Mouse (Mus musculus): ENCODE data around the gene Scd4. TPM values are rescaled to one million over a fixed set of nuclear protein-coding genes. Genes with fewer than 3 reads are reported as not detected.
A peak's percentile ranks its signal among the peaks of the same experiment; 100 is the strongest.

Scd4 gene
- polyA plus RNA-seq, 1 experiment from 2014 or later, result 0.18 TPM

DNA sequence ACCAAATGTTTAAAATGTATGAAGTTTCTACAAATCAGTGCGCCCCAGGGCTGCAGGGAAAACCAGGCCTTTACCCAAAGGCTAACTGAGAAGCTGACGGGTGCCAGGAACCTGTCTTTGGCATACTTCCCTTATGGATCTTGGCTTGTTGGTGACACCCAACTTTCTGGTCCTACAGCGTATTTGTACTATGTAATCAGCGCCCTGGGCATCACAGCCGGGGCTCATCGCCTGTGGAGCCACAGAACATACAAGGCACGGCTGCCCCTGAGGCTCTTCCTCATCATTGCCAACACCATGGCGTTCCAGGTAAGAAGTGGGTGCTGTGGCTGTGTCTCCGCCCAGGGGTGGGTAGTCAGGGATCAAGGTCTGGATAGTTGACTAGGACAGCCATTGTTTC, 35.0 kb upstream of the Scd4 start:
- Histone ChIP-seq H3K4me2 (ENCODE audit: low read length) (peak overlapping the region; percentile 95), H3K4me3 (ENCODE audit: low read depth, low read length) (peak overlapping the region; percentile 77), H3K36me3 (ENCODE audit: control insufficient read depth, insufficient read depth, low read length) (peaks cover 29% of the 10 kb centered on the region), H3K9ac (ENCODE audit: low read depth, low read length) (peak overlapping the region; percentile 89), H3K27ac (ENCODE audit: low read length) (0 out of 2 replicates have a peak overlapping the region, but pooled peaks have one; percentile 8), H3K4me1 (ENCODE audit: control insufficient read depth, insufficient read depth, low read length) (peaks cover 68% of the 10 kb centered on the region), H3K27me3 (ENCODE audit: control insufficient read depth, insufficient read depth, low read depth, low read length) (no peaks in the 10 kb centered on the region), H3K9me3 (replicated peaks; ENCODE audit: control insufficient read depth, low read length, poor library complexity, severe bottlenecking) (no peaks in the 10 kb centered on the region)
- 74% methylated on average over 9 of the region's 9 CpGs for WGBS
- no peak for ATAC-seq

DNA sequence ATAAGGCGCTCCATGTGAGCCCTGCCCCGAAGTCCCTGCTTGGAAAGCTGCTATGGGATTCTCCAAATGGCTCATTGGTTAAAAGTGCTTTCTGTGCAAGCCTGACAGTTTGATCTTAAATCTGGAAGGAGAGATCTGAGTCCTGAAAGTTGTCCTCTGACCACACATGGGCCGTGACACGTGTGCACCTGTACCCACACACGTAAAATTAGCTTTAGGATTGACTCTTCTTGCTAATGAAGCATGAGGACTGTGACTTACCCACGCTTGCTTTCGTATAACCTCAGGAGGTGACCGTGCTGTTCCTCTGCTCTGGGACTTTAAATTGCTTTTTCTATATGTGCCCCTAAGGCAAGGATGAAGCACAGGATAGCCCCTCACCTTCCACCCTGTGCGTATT, 33.8 kb upstream of the Scd4 start:
- no peak overlapping the region for H3K27ac ChIP-seq (ENCODE audit: low read length)
- H3K9ac ChIP-seq (ENCODE audit: low read depth, low read length), result 0 out of 2 replicates have a peak overlapping the region, but pooled peaks have one; percentile 13
- ATAC-seq, result no peak
- no peaks in the 10 kb centered on the region for H3K9me3 ChIP-seq (replicated peaks; ENCODE audit: control insufficient read depth, low read length, poor library complexity, severe bottlenecking)
- 83% methylated on average over 9 of the region's 9 CpGs for WGBS
- H3K36me3 ChIP-seq (ENCODE audit: control insufficient read depth, insufficient read depth, low read length), result peaks cover 40% of the 10 kb centered on the region
- H3K27me3 ChIP-seq (ENCODE audit: control insufficient read depth, insufficient read depth, low read depth, low read length), result no peaks in the 10 kb centered on the region
- H3K4me3 ChIP-seq (ENCODE audit: low read depth, low read length), result peak overlapping the region; percentile 77
- peak overlapping the region; percentile 95 for H3K4me2 ChIP-seq (ENCODE audit: low read length)
- H3K4me1 ChIP-seq (ENCODE audit: control insufficient read depth, insufficient read depth, low read length), result peaks cover 67% of the 10 kb centered on the region

DNA sequence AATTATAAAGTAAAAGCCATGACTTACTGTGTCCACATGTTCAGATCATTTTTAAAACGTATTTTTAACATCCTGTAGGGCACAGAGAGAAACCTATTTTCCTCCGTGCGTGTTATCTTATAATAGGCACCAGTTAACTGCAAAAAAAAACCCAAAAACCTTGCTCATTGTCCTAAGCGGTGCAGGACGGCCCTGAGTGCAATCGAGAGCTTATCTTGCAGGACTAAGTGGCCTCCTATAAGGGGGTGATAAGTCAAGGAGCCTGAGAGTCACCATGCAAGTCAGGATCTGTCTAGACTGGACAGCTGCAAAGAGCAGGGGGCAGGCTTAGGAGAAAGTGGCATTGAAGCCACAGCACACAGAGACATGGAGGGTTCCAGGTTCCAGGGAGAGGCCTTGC, 33.0 kb upstream of the Scd4 start:
- H3K27me3 ChIP-seq (ENCODE audit: control insufficient read depth, insufficient read depth, low read depth, low read length), result no peaks in the 10 kb centered on the region
- no peak for ATAC-seq
- H3K27ac ChIP-seq (ENCODE audit: low read length), result no peak overlapping the region
- peaks cover 72% of the 10 kb centered on the region for H3K4me1 ChIP-seq (ENCODE audit: control insufficient read depth, insufficient read depth, low read length)
- no peaks in the 10 kb centered on the region for H3K9me3 ChIP-seq (replicated peaks; ENCODE audit: control insufficient read depth, low read length, poor library complexity, severe bottlenecking)
- H3K9ac ChIP-seq (ENCODE audit: low read depth, low read length), result no peak overlapping the region
- H3K4me3 ChIP-seq (ENCODE audit: low read depth, low read length), result no peak overlapping the region; the same call in 1 of the 2 replicates
- H3K4me2 ChIP-seq (ENCODE audit: low read length), result peak overlapping the region; percentile 39
- H3K36me3 ChIP-seq (ENCODE audit: control insufficient read depth, insufficient read depth, low read length), result peaks cover 48% of the 10 kb centered on the region
- WGBS, result 73% methylated on average over 6 of the region's 6 CpGs

DNA sequence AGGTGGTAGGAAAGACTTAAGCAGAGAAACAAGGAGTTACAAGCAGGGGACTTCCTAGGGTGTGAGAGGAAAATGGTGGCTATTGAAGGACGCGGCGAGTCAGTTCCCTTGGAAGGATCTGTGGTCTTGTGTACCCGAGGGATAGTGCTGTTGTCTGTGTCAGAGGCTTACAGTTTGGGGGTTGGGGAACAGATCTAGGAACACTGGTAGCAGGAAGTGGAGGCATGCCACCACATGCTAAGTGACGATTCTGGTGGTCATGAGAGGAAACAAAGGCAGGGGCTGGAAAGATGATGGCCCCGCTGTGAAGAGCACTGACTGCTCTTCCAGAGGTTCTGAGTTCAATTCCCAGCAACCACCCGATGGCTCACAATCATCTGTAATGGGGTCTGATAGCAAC, 32.4 kb upstream of the Scd4 start:
- no peaks in the 10 kb centered on the region for H3K27me3 ChIP-seq (ENCODE audit: control insufficient read depth, insufficient read depth, low read depth, low read length)
- H3K4me2 ChIP-seq (ENCODE audit: low read length), result peak overlapping the region; percentile 39
- ATAC-seq, result no peak
- H3K4me1 ChIP-seq (ENCODE audit: control insufficient read depth, insufficient read depth, low read length), result peaks cover 72% of the 10 kb centered on the region
- H3K9me3 ChIP-seq (replicated peaks; ENCODE audit: control insufficient read depth, low read length, poor library complexity, severe bottlenecking), result no peaks in the 10 kb centered on the region
- H3K36me3 ChIP-seq (ENCODE audit: control insufficient read depth, insufficient read depth, low read length), result peaks cover 53% of the 10 kb centered on the region
- no peak overlapping the region for H3K27ac ChIP-seq (ENCODE audit: low read length)
- no peak overlapping the region for H3K9ac ChIP-seq (ENCODE audit: low read depth, low read length)
- 75% methylated on average over 7 of the region's 7 CpGs for WGBS
- H3K4me3 ChIP-seq (ENCODE audit: low read depth, low read length), result no peak overlapping the region

DNA sequence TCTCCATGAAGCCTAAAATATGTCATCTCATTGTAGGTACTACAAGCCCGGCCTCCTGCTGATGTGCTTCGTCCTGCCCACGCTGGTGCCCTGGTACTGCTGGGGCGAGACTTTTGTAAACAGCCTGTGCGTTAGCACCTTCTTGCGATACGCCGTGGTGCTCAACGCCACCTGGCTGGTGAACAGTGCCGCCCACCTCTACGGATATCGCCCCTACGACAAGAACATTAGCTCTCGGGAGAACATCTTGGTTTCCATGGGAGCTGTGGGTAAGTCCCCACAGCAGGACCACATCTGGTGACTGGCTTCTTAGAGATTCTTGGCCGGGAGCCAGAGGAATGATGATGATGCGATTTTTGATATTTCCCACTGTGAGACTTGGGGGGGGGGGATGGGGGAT, 31.7 kb upstream of the Scd4 start:
- no peaks in the 10 kb centered on the region for H3K9me3 ChIP-seq (replicated peaks; ENCODE audit: control insufficient read depth, low read length, poor library complexity, severe bottlenecking)
- H3K4me1 ChIP-seq (ENCODE audit: control insufficient read depth, insufficient read depth, low read length), result peaks cover 71% of the 10 kb centered on the region
- no peak overlapping the region for H3K4me3 ChIP-seq (ENCODE audit: low read depth, low read length)
- H3K27ac ChIP-seq (ENCODE audit: low read length), result no peak overlapping the region
- 69% methylated on average over 16 of the region's 16 CpGs for WGBS
- no peak overlapping the region for H3K9ac ChIP-seq (ENCODE audit: low read depth, low read length)
- H3K4me2 ChIP-seq (ENCODE audit: low read length), result no peak overlapping the region
- no peaks in the 10 kb centered on the region for H3K27me3 ChIP-seq (ENCODE audit: control insufficient read depth, insufficient read depth, low read depth, low read length)
- H3K36me3 ChIP-seq (ENCODE audit: control insufficient read depth, insufficient read depth, low read length), result peaks cover 55% of the 10 kb centered on the region
- no peak for ATAC-seq

DNA sequence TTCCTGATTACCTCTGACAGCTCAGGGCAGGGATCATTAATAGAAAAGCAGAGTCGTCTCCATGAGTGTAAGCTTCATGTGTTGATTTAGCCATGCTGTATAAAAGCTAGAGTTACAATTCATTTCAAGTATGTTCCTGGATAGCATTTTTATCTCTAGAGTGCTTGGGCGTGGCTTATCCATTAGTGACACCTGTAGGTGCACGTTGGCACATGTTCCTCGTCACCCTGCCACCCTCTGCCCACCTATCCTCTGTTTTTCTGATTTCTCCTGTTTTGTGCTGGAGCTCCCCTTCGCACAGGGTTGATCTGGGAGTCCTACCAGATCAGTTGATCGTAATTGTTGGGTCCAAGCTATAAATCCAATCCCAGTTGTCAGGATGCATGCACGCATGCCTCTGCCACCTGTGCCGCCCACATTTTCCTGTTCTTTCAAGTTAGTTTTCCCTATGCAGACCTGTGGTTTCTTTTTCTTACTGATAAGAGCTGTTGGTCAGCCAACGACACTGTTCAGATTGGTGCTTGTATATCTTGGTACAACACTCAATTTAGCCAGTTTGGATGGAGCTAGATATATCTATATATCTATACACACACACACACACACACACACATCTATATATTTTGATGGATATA, 31.1 kb upstream of the Scd4 start:
- Histone ChIP-seq H3K4me1 (ENCODE audit: control insufficient read depth, insufficient read depth, low read length) (peaks cover 69% of the 10 kb centered on the region), H3K27me3 (ENCODE audit: control insufficient read depth, insufficient read depth, low read depth, low read length) (no peaks in the 10 kb centered on the region), H3K27ac (ENCODE audit: low read length) (no peak overlapping the region), H3K4me2 (ENCODE audit: low read length) (no peak overlapping the region), H3K36me3 (ENCODE audit: control insufficient read depth, insufficient read depth, low read length) (peaks cover 55% of the 10 kb centered on the region), H3K4me3 (ENCODE audit: low read depth, low read length) (no peak overlapping the region), H3K9me3 (replicated peaks; ENCODE audit: control insufficient read depth, low read length, poor library complexity, severe bottlenecking) (no peaks in the 10 kb centered on the region), H3K9ac (ENCODE audit: low read depth, low read length) (no peak overlapping the region)
- no peak for ATAC-seq
- 81% methylated on average over 9 of the region's 9 CpGs for WGBS

DNA sequence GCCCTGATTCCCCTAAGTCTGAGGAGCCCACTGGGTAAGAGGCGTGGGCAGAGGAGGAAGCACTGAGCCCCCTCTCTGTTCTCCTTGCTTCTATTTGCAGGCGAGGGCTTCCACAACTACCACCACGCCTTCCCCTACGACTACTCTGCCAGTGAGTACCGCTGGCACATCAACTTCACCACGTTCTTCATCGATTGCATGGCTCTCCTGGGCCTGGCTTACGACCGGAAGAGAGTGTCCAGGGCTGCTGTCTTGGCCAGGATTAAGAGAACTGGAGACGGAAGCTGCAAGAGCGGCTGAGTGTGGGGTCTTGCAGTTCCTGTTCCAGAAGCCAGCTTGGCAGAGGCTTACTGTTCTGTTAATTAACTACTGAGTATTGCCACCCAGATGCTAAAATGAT, 30.0 kb upstream of the Scd4 start:
- Histone ChIP-seq H3K4me3 (ENCODE audit: low read depth, low read length) (no peak overlapping the region), H3K9me3 (replicated peaks; ENCODE audit: control insufficient read depth, low read length, poor library complexity, severe bottlenecking) (no peaks in the 10 kb centered on the region), H3K27me3 (ENCODE audit: control insufficient read depth, insufficient read depth, low read depth, low read length) (no peaks in the 10 kb centered on the region), H3K27ac (ENCODE audit: low read length) (no peak overlapping the region), H3K36me3 (ENCODE audit: control insufficient read depth, insufficient read depth, low read length) (peaks cover 56% of the 10 kb centered on the region), H3K4me2 (ENCODE audit: low read length) (no peak overlapping the region), H3K4me1 (ENCODE audit: control insufficient read depth, insufficient read depth, low read length) (peaks cover 58% of the 10 kb centered on the region), H3K9ac (ENCODE audit: low read depth, low read length) (no peak overlapping the region)
- WGBS, result 87% methylated on average over 11 of the region's 11 CpGs
- no peak for ATAC-seq

DNA sequence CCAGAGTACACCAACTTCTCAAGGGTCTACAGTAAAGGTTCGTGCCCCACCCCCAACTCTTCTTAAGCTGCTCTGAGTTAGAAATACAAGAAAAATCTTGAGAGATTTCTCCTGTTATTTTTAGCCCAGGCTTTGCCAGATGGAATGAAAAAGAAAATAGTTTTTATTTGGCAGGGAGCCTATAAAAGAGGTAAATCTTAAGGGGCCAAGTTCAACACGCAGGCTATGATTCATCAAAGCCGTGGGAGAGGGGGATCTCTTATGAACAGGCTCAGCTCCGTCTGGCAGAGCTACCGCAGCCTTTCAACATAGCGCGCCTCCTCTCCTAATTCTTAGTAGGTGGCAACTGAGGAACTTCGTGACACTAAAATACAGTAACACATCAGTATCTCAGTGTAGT, 29.4 kb upstream of the Scd4 start:
- Histone ChIP-seq H3K36me3 (ENCODE audit: control insufficient read depth, insufficient read depth, low read length) (peaks cover 56% of the 10 kb centered on the region), H3K4me2 (ENCODE audit: low read length) (no peak overlapping the region), H3K9me3 (replicated peaks; ENCODE audit: control insufficient read depth, low read length, poor library complexity, severe bottlenecking) (no peaks in the 10 kb centered on the region), H3K27me3 (ENCODE audit: control insufficient read depth, insufficient read depth, low read depth, low read length) (no peaks in the 10 kb centered on the region), H3K4me3 (ENCODE audit: low read depth, low read length) (no peak overlapping the region), H3K4me1 (ENCODE audit: control insufficient read depth, insufficient read depth, low read length) (peaks cover 52% of the 10 kb centered on the region), H3K9ac (ENCODE audit: low read depth, low read length) (no peak overlapping the region), H3K27ac (ENCODE audit: low read length) (no peak overlapping the region)
- WGBS, result 83% methylated on average over 8 of the region's 8 CpGs
- ATAC-seq, result no peak

DNA sequence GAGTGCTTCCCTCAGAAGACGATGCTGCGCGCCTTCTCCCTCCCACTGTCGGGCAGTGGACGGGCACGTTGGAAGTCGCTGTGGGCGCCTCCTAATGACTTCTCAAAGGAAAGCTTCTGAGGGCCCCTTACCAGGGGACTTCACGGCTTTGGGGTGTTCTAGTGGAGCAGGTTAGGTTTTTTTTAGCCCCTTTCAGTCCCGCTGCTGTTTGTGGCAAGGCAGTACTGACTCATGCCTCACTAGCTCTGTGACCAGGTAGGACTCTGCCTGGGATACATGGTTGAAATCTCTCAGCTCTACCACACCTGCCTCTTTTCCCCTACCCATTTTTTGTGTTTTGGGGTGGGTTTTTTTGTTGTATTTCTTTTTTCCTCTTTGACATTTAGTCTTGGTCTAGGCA, 28.5 kb upstream of the Scd4 start:
- H3K27ac ChIP-seq (ENCODE audit: low read length), result no peak overlapping the region
- H3K27me3 ChIP-seq (ENCODE audit: control insufficient read depth, insufficient read depth, low read depth, low read length), result no peaks in the 10 kb centered on the region
- peaks cover 52% of the 10 kb centered on the region for H3K36me3 ChIP-seq (ENCODE audit: control insufficient read depth, insufficient read depth, low read length)
- WGBS, result 86% methylated on average over 10 of the region's 10 CpGs
- no peaks in the 10 kb centered on the region for H3K9me3 ChIP-seq (replicated peaks; ENCODE audit: control insufficient read depth, low read length, poor library complexity, severe bottlenecking)
- H3K4me2 ChIP-seq (ENCODE audit: low read length), result no peak overlapping the region
- H3K4me3 ChIP-seq (ENCODE audit: low read depth, low read length), result no peak overlapping the region
- no peak overlapping the region for H3K9ac ChIP-seq (ENCODE audit: low read depth, low read length)
- H3K4me1 ChIP-seq (ENCODE audit: control insufficient read depth, insufficient read depth, low read length), result peaks cover 43% of the 10 kb centered on the region
- no peak for ATAC-seq

Data from midbrain, embryonic 16.5 days (tissue).